Mouse (Mus musculus) stomach, embryonic 14.5 days (tissue): ENCODE measurements around the gene Gm37240. TPM values are rescaled to one million over a fixed set of nuclear protein-coding genes. Genes with fewer than 3 reads are reported as not detected.

Experiments used
- ATAC-seq: fragments of 200-750 bp; cut with Nextera tagmentation; 2 replicates; pipeline ENCODE4 v1.8.0; 2017; ENCODE audit warnings: low read depth, moderate TSS enrichment; ENCODE audit not compliant: insufficient number of reproducible peaks, insufficient read depth, low FRiP score
- H3K27ac ChIP-seq: fragments of 300-500 bp; sonication (generic); 2 replicates; pipeline ENCODE4 v1.5.1; 2014; ENCODE audit warnings: mild to moderate bottlenecking, low read length, moderate library complexity, mixed read lengths
- H3K27me3 ChIP-seq: fragments of 300-500 bp; sonication (generic); 2 replicates; pipeline ENCODE4 v1.6.1; 2014; ENCODE audit warnings: low read length, control low read depth, mixed read lengths; ENCODE audit not compliant: control insufficient read depth, insufficient read depth
- H3K36me3 ChIP-seq: fragments of 300-500 bp; sonication (generic); 2 replicates; pipeline ENCODE4 v1.6.1; 2014; ENCODE audit warnings: mild to moderate bottlenecking, control low read depth, low read length, moderate library complexity, mixed read lengths; ENCODE audit not compliant: control insufficient read depth, insufficient read depth
- H3K4me1 ChIP-seq: fragments of 300-500 bp; sonication (generic); 2 replicates; pipeline ENCODE4 v1.6.1; 2014; ENCODE audit warnings: low read length, control low read depth, mixed read lengths; ENCODE audit not compliant: control insufficient read depth, insufficient read depth
- H3K4me2 ChIP-seq: fragments of 300-500 bp; sonication (generic); replicated peaks from 2 replicates; pipeline ENCODE4 v1.6.1; 2014; ENCODE audit warnings: low read depth, low read length, control low read depth
- H3K4me3 ChIP-seq: fragments of 300-500 bp; sonication (generic); 2 replicates; pipeline ENCODE4 v1.5.1; 2014; ENCODE audit warnings: low read depth, low read length, control low read depth
- H3K9ac ChIP-seq: fragments of 300-500 bp; sonication (generic); replicated peaks from 2 replicates; pipeline ENCODE4 v1.6.1; 2014; ENCODE audit warnings: low read depth, mild to moderate bottlenecking, control low read depth, low read length, moderate library complexity, mixed read lengths
- H3K9me3 ChIP-seq: fragments of 300-500 bp; sonication (generic); 2 replicates; pipeline ENCODE4 v1.6.1; 2016; ENCODE audit warnings: low read depth, low read length, control low read depth; ENCODE audit not compliant: control insufficient read depth
- WGBS: fragments of 180-500 bp; shearing (Covaris S2); extraction: QIAGEN DNeasy Blood & Tissue Kit; methylation state at CpG from one replicate; pipeline ENCODE4 v1.1.7; 2014; 5-methylcytosine and 5-hydroxymethylcytosine counted together
- polyA plus RNA-seq: library from polyadenylated mRNA; unstranded; fragments of >200 nt; fragmentation: Nextera tagmentation; extraction: Ambion mirVana; gene quantifications from 2 replicates; pipeline ENCODE4 v1.2.1, GENCODE M21; 2014

Gm37240 gene
- polyA plus RNA-seq, 1 experiment from 2014 or later, result 9.6 TPM

DNA sequence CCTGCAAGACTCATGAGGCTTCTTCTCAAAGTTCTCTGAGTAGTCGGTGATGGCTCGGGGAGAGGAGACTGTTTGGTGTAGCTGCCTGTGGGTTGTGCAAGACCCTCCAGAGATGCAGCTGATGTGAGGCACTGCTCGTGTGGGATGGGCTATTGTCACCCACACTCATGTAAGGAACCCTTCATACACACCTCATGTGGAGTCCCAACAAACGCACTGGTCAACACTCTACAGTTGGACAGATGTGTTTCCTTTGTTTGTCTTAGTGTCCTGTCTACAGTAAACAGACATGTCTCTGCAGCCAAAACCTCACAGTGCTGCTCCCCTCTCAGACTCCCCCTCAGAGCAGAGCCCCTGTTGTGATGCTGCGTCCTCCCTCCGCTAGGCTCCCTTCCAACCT lies 217.5 kb downstream of the Gm37240 start:
- H3K9me3 ChIP-seq, result no peaks in the 10 kb centered on the region
- H3K27me3 ChIP-seq, result no peaks in the 10 kb centered on the region
- 78% methylated on average over 6 of the region's 6 CpGs for WGBS
- H3K9ac ChIP-seq, result no peak overlapping the region
- no peak overlapping the region for H3K4me3 ChIP-seq
- H3K27ac ChIP-seq, result no peak overlapping the region
- ATAC-seq, result no peak
- no peak overlapping the region for H3K4me2 ChIP-seq
- no peaks in the 10 kb centered on the region for H3K4me1 ChIP-seq
- H3K36me3 ChIP-seq, result no peaks in the 10 kb centered on the region

DNA sequence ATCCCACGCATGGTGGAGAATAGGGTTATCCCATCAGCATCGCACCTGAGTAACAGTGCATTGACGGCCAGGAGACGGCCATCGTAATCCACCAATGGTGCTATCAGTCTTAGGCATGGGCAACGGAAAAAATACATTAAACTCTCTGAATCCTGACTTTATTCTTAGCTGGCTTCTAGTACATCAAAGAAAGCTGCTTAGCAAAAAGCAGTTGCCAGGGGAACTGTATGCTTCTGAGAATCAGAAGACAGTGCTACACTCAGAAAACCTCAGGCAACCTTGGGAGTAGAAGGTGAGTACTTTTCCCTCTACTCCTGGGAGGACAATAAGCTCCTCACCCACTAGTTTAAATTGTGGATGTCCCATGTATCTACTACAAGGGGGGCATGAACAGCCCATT lies 219.6 kb downstream of the Gm37240 start:
- Histone ChIP-seq H3K4me1 (no peaks in the 10 kb centered on the region), H3K4me2 (no peak overlapping the region), H3K9ac (no peak overlapping the region), H3K27ac (no peak overlapping the region), H3K9me3 (no peaks in the 10 kb centered on the region), H3K4me3 (no peak overlapping the region), H3K36me3 (no peaks in the 10 kb centered on the region), H3K27me3 (no peaks in the 10 kb centered on the region)
- no peak for ATAC-seq
- WGBS, result 92% methylated on average over 6 of the region's 6 CpGs

DNA sequence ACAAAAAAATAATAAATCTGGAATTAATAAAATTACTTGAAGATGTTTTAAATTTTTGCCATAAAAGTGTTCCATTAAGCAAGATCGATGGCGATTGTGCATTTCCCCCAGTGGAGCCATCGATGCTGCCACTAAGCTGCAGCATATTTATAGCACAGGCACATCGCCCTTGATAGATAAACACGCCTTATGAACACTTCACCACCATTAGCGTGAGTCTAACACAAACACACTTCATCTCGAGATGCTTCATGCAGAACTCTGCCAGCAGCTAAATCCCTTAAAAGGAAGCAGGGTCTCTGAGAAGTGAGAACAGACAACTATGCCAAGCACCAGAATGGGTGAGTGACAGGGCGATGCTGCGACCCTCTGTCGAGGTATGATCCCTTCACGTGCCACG lies 220.6 kb downstream of the Gm37240 start:
- H3K4me2 ChIP-seq, result no peak overlapping the region
- H3K9ac ChIP-seq, result no peak overlapping the region
- H3K9me3 ChIP-seq, result no peaks in the 10 kb centered on the region
- ATAC-seq, result no peak
- H3K27ac ChIP-seq, result no peak overlapping the region
- H3K36me3 ChIP-seq, result no peaks in the 10 kb centered on the region
- no peaks in the 10 kb centered on the region for H3K27me3 ChIP-seq
- no peak overlapping the region for H3K4me3 ChIP-seq
- WGBS, result 62% methylated on average over 12 of the region's 12 CpGs
- no peaks in the 10 kb centered on the region for H3K4me1 ChIP-seq

DNA sequence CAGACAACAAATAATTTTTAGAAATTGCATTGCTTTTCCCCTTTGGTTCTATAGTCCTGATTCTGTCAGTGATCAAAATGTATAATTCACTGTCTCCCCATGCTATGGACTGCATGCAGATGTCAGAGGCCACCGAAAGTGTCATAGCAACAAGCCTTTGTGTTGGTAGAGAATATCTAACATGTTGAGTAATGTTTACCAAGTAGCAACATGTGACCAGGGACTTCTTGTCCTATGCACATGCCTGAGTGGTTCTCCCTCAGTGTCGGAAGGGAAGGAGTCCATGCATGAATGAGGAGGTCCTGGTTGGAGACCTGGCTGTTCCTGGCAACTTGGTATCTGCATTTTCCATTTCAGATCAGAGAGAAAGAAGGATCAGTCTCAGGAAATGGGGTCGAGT lies 221.2 kb downstream of the Gm37240 start:
- Histone ChIP-seq H3K36me3 (no peaks in the 10 kb centered on the region), H3K27me3 (no peaks in the 10 kb centered on the region), H3K9me3 (no peaks in the 10 kb centered on the region), H3K9ac (no peak overlapping the region), H3K4me3 (no peak overlapping the region), H3K4me1 (no peaks in the 10 kb centered on the region), H3K27ac (no peak overlapping the region), H3K4me2 (no peak overlapping the region)
- ATAC-seq, result no peak
- WGBS, result 62% methylated on average over 3 of the region's 3 CpGs

DNA sequence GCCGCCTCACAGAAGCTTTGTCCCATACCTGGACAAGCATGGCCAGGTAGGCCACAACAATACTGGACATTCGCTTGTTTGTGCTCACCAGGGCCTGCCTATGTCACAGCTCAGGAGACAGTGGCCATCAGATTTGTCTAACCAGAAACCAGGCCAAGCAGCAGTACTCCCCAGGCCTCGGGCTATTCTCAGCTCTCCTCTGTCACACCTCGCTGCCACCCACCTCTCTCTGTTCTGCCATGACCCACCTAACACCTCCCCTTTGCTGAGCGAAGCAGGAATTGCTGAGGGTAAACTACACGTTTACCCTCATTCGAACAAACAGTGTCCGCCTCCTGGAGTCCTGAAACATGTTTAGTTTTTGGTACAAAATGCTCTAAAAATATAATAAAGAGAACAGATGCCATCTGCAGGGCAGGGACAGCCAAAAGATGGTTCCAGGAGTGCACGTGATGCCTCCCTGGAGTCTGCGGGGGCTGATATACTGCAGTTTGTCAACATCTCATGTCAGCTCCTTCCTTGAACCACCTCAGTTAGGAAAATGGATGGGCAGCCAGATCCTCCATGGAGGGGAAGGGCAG lies 222.6 kb downstream of the Gm37240 start:
- no peaks in the 10 kb centered on the region for H3K27me3 ChIP-seq

DNA sequence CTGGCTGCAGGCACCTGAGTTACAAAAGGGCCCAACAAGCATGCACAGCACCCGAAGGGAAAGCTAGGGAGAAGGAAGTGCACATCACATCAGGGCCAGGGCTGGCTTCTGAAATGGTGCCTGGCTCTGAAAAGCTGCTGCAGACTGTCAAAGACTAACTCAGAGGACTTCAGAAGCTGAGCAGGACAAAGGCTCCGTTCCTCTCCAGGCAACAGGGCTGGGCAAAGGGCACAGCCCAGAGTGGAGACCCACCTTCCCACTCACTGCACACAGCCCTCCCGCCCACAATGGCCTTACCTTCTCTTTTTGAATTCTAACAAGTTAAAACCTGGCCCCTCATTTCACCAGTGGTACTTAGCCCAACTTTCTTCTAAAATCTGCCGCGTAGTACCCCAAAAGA lies 223.5 kb downstream of the Gm37240 start:
- no peak overlapping the region for H3K9ac ChIP-seq
- H3K36me3 ChIP-seq, result no peaks in the 10 kb centered on the region
- no peak overlapping the region for H3K4me3 ChIP-seq
- no peak overlapping the region for H3K27ac ChIP-seq
- ATAC-seq, result no peak
- no peaks in the 10 kb centered on the region for H3K9me3 ChIP-seq
- 80% methylated on average over 5 of the region's 5 CpGs for WGBS
- no peaks in the 10 kb centered on the region for H3K4me1 ChIP-seq
- H3K27me3 ChIP-seq, result no peaks in the 10 kb centered on the region
- H3K4me2 ChIP-seq, result no peak overlapping the region

More for the DNA sequence above, 222.6 kb downstream of the Gm37240 start:
- ATAC-seq, result no peak
- Histone ChIP-seq H3K4me1 (no peaks in the 10 kb centered on the region), H3K27ac (no peak overlapping the region), H3K4me2 (no peak overlapping the region), H3K9me3 (no peaks in the 10 kb centered on the region), H3K36me3 (no peaks in the 10 kb centered on the region), H3K9ac (no peak overlapping the region), H3K4me3 (no peak overlapping the region)
- 79% methylated on average over 10 of the region's 10 CpGs for WGBS

DNA sequence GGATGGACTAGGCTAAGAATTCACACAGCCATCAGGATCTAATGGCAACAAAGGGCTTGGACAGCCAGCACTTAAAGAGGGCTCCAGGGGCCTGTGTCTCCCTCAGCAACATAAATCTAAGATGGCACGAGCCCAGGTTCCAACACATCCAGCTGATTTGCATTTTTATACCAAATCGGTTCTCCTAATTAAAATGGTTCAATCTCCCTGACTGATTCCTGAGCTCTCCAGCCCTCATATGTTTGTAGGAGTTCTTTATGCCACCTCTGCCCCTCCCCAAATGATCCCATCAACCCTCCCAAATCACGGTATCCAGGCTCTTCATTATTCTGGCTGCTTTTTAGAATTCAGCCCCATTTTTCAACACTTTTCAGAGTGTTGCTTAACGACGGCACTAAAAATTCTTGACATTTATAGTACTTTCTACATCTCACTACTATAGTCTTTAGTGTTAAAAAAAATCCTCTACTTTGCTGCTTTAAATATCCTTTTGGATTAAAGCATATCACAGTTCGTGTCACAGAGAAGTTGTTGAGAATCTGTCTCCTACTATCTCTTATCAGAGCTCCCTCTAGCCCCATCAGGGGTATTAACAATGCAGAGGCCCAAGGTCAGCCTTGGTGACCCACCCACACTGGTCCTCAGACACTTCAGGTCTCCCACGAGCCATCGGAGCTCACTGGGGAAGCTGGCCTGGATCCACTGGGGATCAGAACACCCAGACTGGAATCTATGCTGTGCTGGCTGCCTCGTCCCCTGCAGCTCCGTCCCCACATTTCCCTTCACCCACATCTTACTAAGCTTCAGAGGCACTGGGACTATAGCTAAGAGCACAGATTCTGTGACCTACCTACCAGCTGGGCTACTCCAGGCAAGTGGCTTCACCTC lies 225.1 kb downstream of the Gm37240 start:
- H3K9me3 ChIP-seq, result no peaks in the 10 kb centered on the region
- no peaks in the 10 kb centered on the region for H3K36me3 ChIP-seq
- no peak overlapping the region for H3K9ac ChIP-seq
- 77% methylated on average over 10 of the region's 10 CpGs for WGBS
- no peaks in the 10 kb centered on the region for H3K4me1 ChIP-seq
- no peak overlapping the region for H3K4me3 ChIP-seq
- H3K27ac ChIP-seq, result no peak overlapping the region
- H3K4me2 ChIP-seq, result no peak overlapping the region
- no peaks in the 10 kb centered on the region for H3K27me3 ChIP-seq
- ATAC-seq, result no peak

DNA sequence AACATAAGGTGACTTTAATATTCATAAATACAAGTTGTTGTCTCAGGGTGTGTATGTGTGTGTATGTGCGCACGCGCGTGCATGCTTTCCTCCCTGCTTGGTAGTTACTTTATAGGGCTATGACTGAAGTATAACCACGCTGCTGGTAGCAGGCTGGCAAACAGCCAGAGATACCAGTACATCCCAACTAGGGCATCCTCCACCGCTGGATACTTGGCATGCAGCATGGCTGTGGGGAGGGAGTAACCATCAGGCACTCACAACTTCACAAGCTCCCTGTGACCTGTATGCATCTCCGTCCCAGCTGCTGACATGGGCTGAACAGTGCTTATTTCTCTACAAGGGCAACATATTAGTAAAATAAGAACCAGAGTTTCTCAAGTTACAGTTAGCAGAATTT lies 227.6 kb downstream of the Gm37240 start:
- Histone ChIP-seq H3K4me3 (no peak overlapping the region), H3K36me3 (no peaks in the 10 kb centered on the region), H3K27me3 (no peaks in the 10 kb centered on the region), H3K9ac (no peak overlapping the region), H3K27ac (no peak overlapping the region), H3K4me1 (no peaks in the 10 kb centered on the region), H3K9me3 (no peaks in the 10 kb centered on the region), H3K4me2 (no peak overlapping the region)
- no peak for ATAC-seq
- WGBS, result 88% methylated on average over 7 of the region's 7 CpGs
